Mouse (Mus musculus) adrenal gland, adult 2 months (tissue): ENCODE results near the gene 9530003J23Rik. TPM values are rescaled to one million over a fixed set of nuclear protein-coding genes. Genes with fewer than 3 reads are reported as not detected.

Experiments used
- DNase-seq: peaks from one replicate; pipeline ENCODE4 v3.0.0; 2021
- polyA plus RNA-seq: library from polyadenylated mRNA; depleted of rRNA; stranded (reverse); fragments of >200 nt; gene quantifications from 2 replicates; pipeline ENCODE4 v1.2.3, GENCODE M21; 2012; rRNA removed
- total RNA-seq, 2 experiments: library from RNA; stranded (reverse); gene quantifications; 2 replicates each; pipeline ENCODE4 v1.2.3; 2021

9530003J23Rik gene
- total and polyA plus RNA-seq, 3 experiments, result not detected

GRCm38 (mm10) chr10:117185399-117186089 is 53.0 kb downstream of the 9530003J23Rik start:
- peak; percentile 16 for DNase-seq

Other genes with a start within 250 kb of the 9530003J23Rik start
- not detected for gene Lrrc10, start 193.4 kb downstream of the 9530003J23Rik start, total RNA-seq
- gene Lrrc10, start 193.4 kb downstream of the 9530003J23Rik start, polyA plus RNA-seq, result not detected in 2 replicates
- gene Cct2, start 174.9 kb downstream of the 9530003J23Rik start, total RNA-seq, result 100 to 1,000 TPM; 217 to 230 TPM
- 17.6 and 21.5 TPM in 2 replicates for gene Cct2, start 174.9 kb downstream of the 9530003J23Rik start, polyA plus RNA-seq
- 10 to 100 TPM; 21.4 to 28.1 TPM for gene Frs2, start 90.2 kb downstream of the 9530003J23Rik start, total RNA-seq
- gene Frs2, start 90.2 kb downstream of the 9530003J23Rik start, polyA plus RNA-seq, result 4.6 and 5.6 TPM in 2 replicates
- gene Yeats4, start 14.2 kb downstream of the 9530003J23Rik start, total RNA-seq, result 10 to 100 TPM; 43.0 to 47.3 TPM
- gene Yeats4, start 14.2 kb downstream of the 9530003J23Rik start, polyA plus RNA-seq, result 29.1 and 35.7 TPM in 2 replicates
- 100 to 1,000 TPM; 158 to 168 TPM for gene Lyz2, start 43.6 kb upstream of the 9530003J23Rik start, total RNA-seq
- gene Lyz2, start 43.6 kb upstream of the 9530003J23Rik start, polyA plus RNA-seq, result 61.9 and 69.7 TPM in 2 replicates
- gene Lyz1, start 54.2 kb upstream of the 9530003J23Rik start, total RNA-seq, result 10 to 100 TPM; 12.3 to 22.2 TPM
- gene Lyz1, start 54.2 kb upstream of the 9530003J23Rik start, polyA plus RNA-seq, result 1.5 and 1.7 TPM in 2 replicates
- 10 to 100 TPM; 49.8 to 72.7 TPM for gene Cpsf6, start 141.3 kb upstream of the 9530003J23Rik start, total RNA-seq
- 62.5 and 78.5 TPM in 2 replicates for gene Cpsf6, start 141.3 kb upstream of the 9530003J23Rik start, polyA plus RNA-seq